Mouse (Mus musculus) small intestine, adult 2 months (tissue): ENCODE data around the gene Qsox2.

Source experiments
- CTCF ChIP-seq: fragments of 200-500 bp; IDR thresholded peaks from 2 replicates; pipeline ENCODE4 v1.5.1; 2012; ENCODE audit warnings: low read depth, mild to moderate bottlenecking, control low read depth, inconsistent platforms, low read length, moderate library complexity, mixed read lengths; ENCODE audit not compliant: insufficient replicate concordance, insufficient read length; ENCODE audit errors: extremely low read depth
- POLR2A ChIP-seq: fragments of 200-500 bp; IDR thresholded peaks from 2 replicates; pipeline ENCODE4 v1.6.1; 2012; ENCODE audit warnings: low read depth, mild to moderate bottlenecking, control low read depth, inconsistent platforms, low read length, moderate library complexity

DNA sequence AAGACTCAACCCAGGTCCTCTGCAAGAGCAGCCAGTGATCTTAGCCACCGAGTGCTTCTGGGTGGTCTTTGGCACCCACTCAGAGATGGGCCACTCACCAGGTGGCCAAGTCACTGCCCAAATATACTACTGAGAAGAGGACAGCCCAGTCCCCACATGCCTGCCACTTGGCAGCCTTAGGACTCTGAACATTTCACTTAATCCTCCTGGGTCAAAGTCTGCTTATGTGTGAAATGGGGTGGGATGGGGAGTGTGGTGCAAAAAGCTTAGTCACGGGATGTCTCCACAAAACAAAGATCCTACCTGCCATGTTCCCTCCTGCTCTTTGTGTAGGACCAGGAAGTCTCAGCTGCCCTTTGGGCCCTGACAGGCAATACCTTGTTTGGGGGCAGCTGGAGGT, 65.2 kb downstream of the Qsox2 start:
- TF ChIP-seq POLR2A (no peak), CTCF (no peak)
